Mouse (Mus musculus) layer of hippocampus, postnatal 25 days (tissue): ENCODE results near the gene Tspan17. TPM values are rescaled to one million over a fixed set of nuclear protein-coding genes. Genes with fewer than 3 reads are reported as not detected.

Source experiments
- DNase-seq, 2 experiments: peaks; one replicate each; pipeline ENCODE4 v3.0.0; 2022; ENCODE audit warnings: mixed read lengths in 2 of 2, low spot score in 1 of 2; ENCODE audit errors: extremely low spot score in 1 of 2
- total RNA-seq, 2 experiments: library from RNA; stranded (reverse); gene quantifications; 2 replicates each; pipeline ENCODE4 v1.2.3; 2021

Tspan17 gene
- total RNA-seq, 2 experiments from 2014 or later = 97.2 to 104 TPM

DNA sequence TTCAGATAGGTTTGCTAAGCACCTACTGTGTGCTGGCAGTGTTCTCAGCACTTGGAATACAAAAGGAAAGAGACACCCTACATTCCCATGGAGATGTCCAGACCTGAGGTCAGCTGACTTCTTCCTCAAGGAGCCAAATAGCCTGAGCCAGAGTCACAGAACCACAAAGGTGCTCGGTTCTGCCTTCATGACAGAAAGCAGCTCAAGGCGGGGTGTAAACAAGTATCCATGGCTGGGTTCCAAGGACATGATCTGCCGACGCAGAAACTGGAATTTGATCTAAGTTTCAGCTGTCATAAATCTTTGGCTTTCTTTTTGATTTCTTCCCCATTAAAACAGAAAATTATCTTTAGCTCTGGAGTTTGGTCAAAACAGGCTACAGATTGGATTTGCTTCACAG lies 11.0 kb downstream of the Tspan17 start:
- no peak for DNase-seq

- DNase-seq = no peak
Measured at GRCm38 (mm10) chr13:54803010-54803409, 13.8 kb downstream of the Tspan17 start.

GRCm38 (mm10) chr13:54805134-54805838 lies 16.1 kb downstream of the Tspan17 start:
- peak in 1 of 2 experiments; percentile 70 for DNase-seq

DNA sequence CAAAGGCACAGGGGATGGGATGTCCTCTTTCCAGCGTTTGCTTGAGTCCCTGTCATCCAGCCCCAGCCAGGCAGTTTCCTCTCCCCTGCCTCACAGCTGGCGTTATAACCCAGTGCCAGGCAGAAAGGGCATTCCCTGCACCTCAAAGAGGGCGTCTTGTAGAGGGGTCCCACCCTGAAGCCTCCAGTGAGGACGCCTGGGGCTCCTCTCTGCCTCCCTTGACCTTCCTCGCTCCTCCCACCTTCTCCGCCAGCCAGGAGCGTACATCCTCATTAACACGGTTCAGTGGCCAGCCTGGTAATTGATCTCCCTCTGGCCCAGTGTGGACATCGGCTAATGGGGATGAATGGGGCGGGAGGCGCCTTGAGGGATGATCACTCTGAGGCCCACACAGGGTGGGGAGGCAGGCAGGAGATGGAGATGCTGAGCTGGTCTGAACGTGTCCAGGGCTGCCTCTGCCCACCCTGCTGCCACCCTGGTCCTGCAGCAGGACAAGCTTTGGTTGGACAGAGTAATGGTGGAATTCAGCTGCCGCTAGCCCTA lies 17.3 kb downstream of the Tspan17 start:
- no peak for DNase-seq

DNA sequence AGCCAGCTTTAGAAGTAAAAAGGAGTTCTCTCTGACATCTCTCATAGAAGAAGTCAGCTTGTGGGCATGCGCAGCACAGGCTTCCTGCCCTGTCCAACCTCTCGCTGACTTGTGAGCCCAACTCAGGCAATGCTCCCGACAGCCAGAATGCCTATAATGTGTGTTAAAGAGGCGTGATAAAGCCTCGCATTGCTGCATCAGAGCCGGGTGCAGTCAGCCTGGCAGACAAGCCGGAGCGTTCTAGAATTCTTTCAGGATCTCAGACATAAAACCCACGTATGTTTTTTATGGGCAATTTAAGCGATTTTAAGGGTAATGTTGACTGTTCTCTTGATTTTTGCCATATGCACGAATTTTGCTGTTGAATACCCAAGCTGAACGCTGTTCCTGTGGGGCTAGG lies 18.9 kb downstream of the Tspan17 start:
- no peak for DNase-seq

GRCm38 (mm10) chr13:54811476-54811875 lies 22.3 kb downstream of the Tspan17 start:
- DNase-seq = no peak

DNA sequence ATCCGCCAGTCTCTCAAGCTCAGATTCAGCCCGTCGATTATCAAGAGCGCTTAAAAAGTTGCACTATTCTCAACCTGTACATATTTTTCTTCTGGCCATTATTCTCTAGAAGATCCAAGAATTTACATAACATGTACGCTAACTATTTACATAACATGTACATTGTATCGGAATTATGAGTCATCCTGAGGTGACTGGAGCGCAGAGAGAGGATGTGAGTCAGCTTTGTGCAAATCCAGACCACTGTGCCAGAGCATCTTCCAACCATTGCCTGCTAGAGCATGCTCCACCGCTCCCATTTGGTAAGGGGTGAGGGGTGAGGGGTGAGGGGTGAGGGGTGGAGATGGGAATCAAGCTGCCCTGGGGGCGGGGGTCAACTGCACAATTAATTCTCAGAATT lies 24.2 kb downstream of the Tspan17 start:
- DNase-seq = no peak

- no peak for DNase-seq
Measured at GRCm38 (mm10) chr13:54818399-54819254, 29.4 kb downstream of the Tspan17 start.

DNA sequence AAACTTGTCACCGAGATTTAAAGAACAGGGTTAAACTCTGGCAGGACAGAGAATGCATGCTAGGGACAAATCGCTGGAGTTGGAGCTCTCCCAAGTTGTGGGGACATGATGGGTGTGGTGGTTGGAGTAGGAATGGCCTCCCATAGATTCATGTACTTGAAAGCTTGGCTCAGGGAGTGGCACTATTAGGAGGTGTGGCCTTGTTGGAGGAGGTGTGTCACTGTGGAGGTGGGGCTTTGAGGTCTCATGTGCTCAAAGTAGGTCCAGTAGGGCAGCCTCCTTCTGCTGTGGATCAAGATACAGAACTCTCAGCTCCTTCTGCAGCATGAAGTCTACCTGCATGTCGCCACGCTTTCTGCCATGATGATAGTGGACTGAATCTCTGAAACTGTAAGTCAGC lies 31.9 kb downstream of the Tspan17 start:
- DNase-seq = no peak

DNA sequence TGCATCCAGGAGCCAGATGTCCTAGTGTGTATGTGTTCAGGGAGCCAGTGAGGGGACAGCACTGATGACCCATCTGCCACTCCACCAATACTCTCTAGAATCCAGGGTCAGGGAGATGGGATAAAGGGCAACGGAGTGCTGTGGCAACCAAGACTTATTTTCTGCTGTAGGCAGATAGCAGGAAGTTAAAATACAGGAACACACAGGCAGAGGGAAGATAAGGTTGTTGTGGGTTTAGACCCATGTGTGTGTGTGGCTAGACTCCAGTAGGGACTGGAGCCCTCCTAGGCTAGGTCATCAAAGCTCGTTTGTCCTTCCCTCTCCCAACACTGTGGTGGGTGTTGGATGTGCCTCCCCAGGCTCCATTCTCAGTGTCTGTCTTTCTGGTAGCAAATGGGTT lies 32.8 kb downstream of the Tspan17 start:
- DNase-seq = no peak

GRCm38 (mm10) chr13:54824111-54824931 lies 35.1 kb downstream of the Tspan17 start:
- DNase-seq = no peak

- DNase-seq = no peak
Measured at GRCm38 (mm10) chr13:54827992-54828391, 38.8 kb downstream of the Tspan17 start.

- DNase-seq = no peak
Measured at GRCm38 (mm10) chr13:54828508-54828907, 39.3 kb downstream of the Tspan17 start.

DNA sequence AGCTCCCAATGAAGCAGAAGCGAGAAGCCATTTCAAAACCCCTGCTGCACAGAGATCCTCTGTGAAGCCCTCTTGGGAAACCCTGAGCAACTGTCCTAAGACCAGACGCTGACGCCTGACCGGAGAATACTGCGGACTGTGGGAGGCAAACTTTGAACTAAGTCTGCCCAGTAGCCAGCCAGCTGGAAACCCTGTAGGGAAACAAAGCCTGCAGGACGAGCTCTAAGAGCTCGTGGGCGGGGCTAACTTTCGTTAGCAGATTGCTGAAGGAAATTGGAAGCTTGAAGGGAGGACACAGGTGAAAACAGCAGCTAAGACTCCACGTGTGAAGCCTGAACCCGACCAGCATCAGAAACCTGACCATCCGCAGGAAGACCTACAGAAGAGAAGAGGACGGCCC lies 40.3 kb downstream of the Tspan17 start:
- no peak for DNase-seq

DNA sequence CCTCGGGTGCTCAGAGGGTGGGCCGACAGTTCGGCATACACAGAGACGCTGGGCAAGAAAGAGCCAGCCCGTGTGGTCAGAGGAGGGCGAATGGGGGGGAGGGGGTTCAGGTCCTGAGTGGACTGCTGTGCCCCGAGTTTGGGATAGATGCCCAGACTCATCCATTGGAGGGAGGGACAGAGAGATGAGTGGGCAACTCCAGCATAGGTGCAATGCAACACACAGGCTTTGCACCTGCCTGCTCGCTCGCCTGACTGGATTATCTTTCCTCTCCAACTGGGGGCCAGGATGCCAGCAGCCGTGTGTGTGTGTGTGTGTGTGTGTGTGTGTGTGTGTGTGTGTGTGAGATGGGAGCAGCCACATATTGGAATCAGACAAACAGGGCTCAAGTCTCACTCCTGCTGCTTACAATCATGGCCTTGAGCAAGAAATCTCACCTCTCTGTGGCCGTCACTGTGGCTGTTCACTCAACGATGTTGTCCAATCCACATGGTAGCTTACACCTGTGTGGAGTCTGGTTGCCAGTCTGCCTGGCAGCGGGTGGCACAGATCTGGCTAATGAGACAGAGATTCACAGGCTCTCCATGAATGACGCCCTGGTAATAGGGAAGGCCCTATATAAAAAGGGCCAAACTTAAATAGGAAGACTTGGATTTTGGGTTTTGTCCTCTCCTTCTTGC lies 47.3 kb downstream of the Tspan17 start:
- DNase-seq = no peak

DNA sequence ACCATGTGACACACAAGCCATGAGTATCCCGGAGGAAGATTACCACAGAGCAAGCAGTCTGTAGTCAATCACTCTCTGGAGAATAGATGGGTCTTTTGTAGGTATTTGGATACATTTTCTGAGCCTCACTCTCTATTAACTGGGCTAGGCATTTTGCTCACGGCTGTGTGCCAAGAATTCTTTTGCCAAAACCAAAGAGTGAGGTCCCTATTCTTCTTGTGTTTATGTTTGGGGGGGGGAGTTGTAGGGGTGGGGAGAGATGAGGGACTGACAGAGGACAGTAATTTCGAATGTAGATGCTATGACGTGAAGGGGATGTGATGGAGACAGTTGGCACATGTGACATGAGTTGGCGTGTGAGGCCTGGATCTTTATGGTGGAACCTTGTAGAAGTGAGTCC lies 47.9 kb downstream of the Tspan17 start:
- DNase-seq = no peak

- DNase-seq = peak; percentile 29 to 48
Measured at GRCm38 (mm10) chr13:54837471-54837889, 48.3 kb downstream of the Tspan17 start.

GRCm38 (mm10) chr13:54838540-54838939 lies 49.4 kb downstream of the Tspan17 start:
- no peak for DNase-seq

GRCm38 (mm10) chr13:54839211-54839610 lies 50.0 kb downstream of the Tspan17 start:
- no peak for DNase-seq

GRCm38 (mm10) chr13:54844579-54844978 lies 55.4 kb downstream of the Tspan17 start:
- no peak for DNase-seq
